In genomic region chr10:87493576-87493975, GRCm38 (mm10) we compare ENCODE assay signal across 9 mouse cellular contexts. TPM values are rescaled to one million over a fixed set of nuclear protein-coding genes. Genes with fewer than 3 reads are reported as not detected.
DNase-seq lines count a peak whose midpoint lies in the region; ATAC-seq and TF ChIP-seq lines count a peak whose summit lies in the region.
"Had no signal": no experiment of that assay in that cellular context is flagged by ENCODE, and none has a peak within 500 bp of the region (broad histone marks: within the 10 kb centered on the region; RNA-seq: fewer than 3 reads in every experiment).

TSS of gene Ascl1 (minus strand) at chr10:87493660.

- intact Hi-C loops in heart, postnatal 10 days (cut with DNase I), result no loop called here

- H3K4me3 ChIP-seq in heart, embryonic 13.5 days, result peak within 1 kb of the TSS; percentile 67
- peak within 1 kb of the TSS; percentile 64 for H3K4me3 ChIP-seq in forebrain, embryonic 11.5 days (ENCODE audit: low read depth, low read length)
- peak within 1 kb of the TSS; percentile 50 for H3K4me3 ChIP-seq in liver, embryonic 12.5 days
- peak within 1 kb of the TSS; percentile 54 for H3K4me3 ChIP-seq in stomach, postnatal 0 days (ENCODE audit: low read depth, low read length)

- no peak within 1 kb of the TSS for H3K27ac ChIP-seq in heart, embryonic 13.5 days (replicated peaks)
- H3K27ac ChIP-seq in forebrain, embryonic 11.5 days (ENCODE audit: low read depth, low read length), result peak within 1 kb of the TSS; percentile 91
- no peak within 1 kb of the TSS for H3K27ac ChIP-seq in liver, embryonic 12.5 days
- no peak within 1 kb of the TSS for H3K27ac ChIP-seq in stomach, postnatal 0 days (replicated peaks)

- no peaks in the 10 kb centered on the region for H3K36me3 ChIP-seq in heart, embryonic 13.5 days
- no peaks in the 10 kb centered on the region for H3K36me3 ChIP-seq in forebrain, embryonic 11.5 days (ENCODE audit: control insufficient read depth, insufficient read depth, low read length)
- no peaks in the 10 kb centered on the region for H3K36me3 ChIP-seq in liver, embryonic 12.5 days
- no peaks in the 10 kb centered on the region for H3K36me3 ChIP-seq in stomach, postnatal 0 days (ENCODE audit: control insufficient read depth, insufficient read depth, low read length)

- peak within 1 kb of the TSS; percentile 99 for H3K4me2 ChIP-seq in heart, embryonic 13.5 days
- H3K4me2 ChIP-seq in forebrain, embryonic 11.5 days (ENCODE audit: low read depth, low read length, severe bottlenecking), result peak within 1 kb of the TSS; percentile 84
- H3K4me2 ChIP-seq in liver, embryonic 12.5 days, result peak within 1 kb of the TSS; percentile 70
- H3K4me2 ChIP-seq in stomach, postnatal 0 days (replicated peaks; ENCODE audit: low read depth), result peak within 1 kb of the TSS; percentile 94

- under 1% methylated on average over 33 of the region's 34 CpGs for WGBS in heart, embryonic 13.5 days
- WGBS in forebrain, embryonic 11.5 days, result under 1% methylated on average over 31 of the region's 34 CpGs
- WGBS in liver, embryonic 12.5 days (ENCODE audit: insufficient replicate concordance), result under 1% methylated on average over 29 of the region's 34 CpGs
- 1% methylated on average over 31 of the region's 34 CpGs for WGBS in stomach, postnatal 0 days

- peaks cover 19% of the 10 kb centered on the region for H3K4me1 ChIP-seq in heart, embryonic 13.5 days
- H3K4me1 ChIP-seq in forebrain, embryonic 11.5 days (replicated peaks; ENCODE audit: control insufficient read depth, insufficient read depth, low read length), result peaks cover 16% of the 10 kb centered on the region
- H3K4me1 ChIP-seq in liver, embryonic 12.5 days, result no peaks in the 10 kb centered on the region
- H3K4me1 ChIP-seq in stomach, postnatal 0 days (replicated peaks; ENCODE audit: control insufficient read depth, insufficient read depth), result no peaks in the 10 kb centered on the region

- peak within 1 kb of the TSS; percentile 69 for H3K9ac ChIP-seq in heart, embryonic 13.5 days
- H3K9ac ChIP-seq in forebrain, embryonic 11.5 days (ENCODE audit: low read length), result peak within 1 kb of the TSS; percentile 87
- no peak within 1 kb of the TSS for H3K9ac ChIP-seq in liver, embryonic 12.5 days
- H3K9ac ChIP-seq in stomach, postnatal 0 days (ENCODE audit: low read length), result peak within 1 kb of the TSS; percentile 23

- TF ChIP-seq CTCF in stomach, postnatal 0 days (IDR thresholded peaks at IDR 0.05; ENCODE audit: low read depth), result no peak

- peaks cover 96% of the 10 kb centered on the region for H3K27me3 ChIP-seq in heart, embryonic 13.5 days (replicated peaks)
- peaks cover 18% of the 10 kb centered on the region; the same call in 1 of the 2 replicates for H3K27me3 ChIP-seq in forebrain, embryonic 11.5 days (ENCODE audit: control insufficient read depth, insufficient read depth, low read length)
- H3K27me3 ChIP-seq in liver, embryonic 12.5 days (replicated peaks), result peaks cover 88% of the 10 kb centered on the region
- H3K27me3 ChIP-seq in stomach, postnatal 0 days (ENCODE audit: control insufficient read depth, insufficient read depth, low read length), result peaks cover 32% of the 10 kb centered on the region; the same call in 1 of the 2 replicates

- H3K9me3 ChIP-seq in heart, embryonic 13.5 days, result peaks cover 6% of the 10 kb centered on the region; the same call in 1 of the 2 replicates
- peaks cover 3% of the 10 kb centered on the region; the same call in 1 of the 2 replicates for H3K9me3 ChIP-seq in forebrain, embryonic 11.5 days (ENCODE audit: control insufficient read depth, low read length)
- H3K9me3 ChIP-seq in liver, embryonic 12.5 days (replicated peaks), result no peaks in the 10 kb centered on the region
- H3K9me3 ChIP-seq in stomach, postnatal 0 days (ENCODE audit: control insufficient read depth, low read length), result no peaks in the 10 kb centered on the region

- no peak for TF ChIP-seq EP300 in stomach, postnatal 0 days (optimal IDR thresholded peaks at IDR 0.05)

- ATAC-seq in heart, embryonic 13.5 days (ENCODE audit: extremely low read depth, insufficient number of reproducible peaks, low FRiP score, low TSS enrichment), result no peak
- ATAC-seq in forebrain, embryonic 11.5 days (replicated peaks; ENCODE audit: low FRiP score), result peak; percentile 55
- no peak for ATAC-seq in liver, embryonic 12.5 days
- peak; percentile 38 for ATAC-seq in stomach, postnatal 0 days (ENCODE audit: low FRiP score, low TSS enrichment)
- ATAC-seq in activated CD4-positive, CD25-positive, alpha-beta regulatory T cell, adult 4 months, result no peak
- ATAC-seq: Patski had no signal

- DNase-seq in heart, postnatal 10 days, result no peak
- peak; percentile 41 for DNase-seq in MN1 (ENCODE audit: low spot score)
- DNase-seq in forebrain, embryonic 11.5 days (ENCODE audit: low spot score), result peak; percentile 92
- peak; percentile 46 for DNase-seq in stomach, postnatal 0 days (ENCODE audit: low spot score)
- no peak for DNase-seq in cerebellum, adult 9-10 months

RNA-seq across cellular contexts. Expression of gene Ascl1, which starts in this region (rescaled TPM):
- 0.15 and 0.35 TPM in 2 replicates for polyA plus RNA-seq in heart, embryonic 13.5 days (2015; fragmentation: Nextera tagmentation; extraction: Ambion mirVana)
- not detected for total RNA-seq in heart, postnatal 10 days (2021)
- polyA plus RNA-seq in forebrain, embryonic 11.5 days (2014; fragmentation: Nextera tagmentation; extraction: Ambion mirVana), result 60.6 and 69.9 TPM in 2 replicates
- polyA plus RNA-seq in liver, embryonic 12.5 days (2016; fragmentation: Nextera tagmentation; extraction: Ambion mirVana), result 0.29 and 0.33 TPM in 2 replicates
- 1.5 and 2.4 TPM in 2 replicates for polyA plus RNA-seq in stomach, postnatal 0 days (2015; fragmentation: Nextera tagmentation; extraction: Ambion mirVana)
- not detected for polyA plus RNA-seq in activated CD4-positive, CD25-positive, alpha-beta regulatory T cell, adult 4 months (2017; shearing (Covaris generic))
- polyA plus RNA-seq: Patski had no signal

Comparison
In these comparisons a context has a peak if more than half of its experiments do, and no peak if none do; other contexts are left out.
1. RNA of gene Ascl1 (polyA plus RNA-seq): 60.6 to 69.9 TPM in forebrain, embryonic 11.5 days; 1.5 to 2.4 TPM in stomach, postnatal 0 days, 0.15 to 0.35 TPM in heart, embryonic 13.5 days, 0.29 to 0.33 TPM in liver, embryonic 12.5 days and not detected in activated CD4-positive, CD25-positive, alpha-beta regulatory T cell, adult 4 months; every median in the first group is over 10 times any median in the second.
2. ATAC-seq: peak in forebrain, embryonic 11.5 days (single experiment) and stomach, postnatal 0 days (single experiment); none in heart, embryonic 13.5 days (single experiment), liver, embryonic 12.5 days (single experiment) and activated CD4-positive, CD25-positive, alpha-beta regulatory T cell, adult 4 months (single experiment).
3. DNase-seq: peak in MN1 (single experiment), forebrain, embryonic 11.5 days (single experiment) and stomach, postnatal 0 days (single experiment); none in heart, postnatal 10 days (0 of 2) and cerebellum, adult 9-10 months (single experiment).
4. Peak in every context shown above with its lines, with median percentiles within 50 percentile points of each other: H3K4me2 ChIP-seq and H3K4me3 ChIP-seq.